Mouse (Mus musculus) neural tube, embryonic 12.5 days (tissue): ENCODE data around the gene Kmt5a. TPM values are rescaled to one million over a fixed set of nuclear protein-coding genes. Genes with fewer than 3 reads are reported as not detected.
"Not testable (repeated sequence)": the region's sequence is repeated elsewhere in the genome, so short reads cannot be mapped to it uniquely, and the experiment has no call there.

Experiments used
- ATAC-seq: fragments of 200-750 bp; cut with Nextera tagmentation; 2 replicates; pipeline ENCODE4 v1.8.0; 2017; ENCODE audit warnings: low read depth, mild to moderate bottlenecking, moderate TSS enrichment, moderate library complexity; ENCODE audit not compliant: low FRiP score
- H3K27ac ChIP-seq: fragments of 300-500 bp; sonication (generic); 2 replicates; pipeline ENCODE4 v1.5.1; 2016
- H3K27me3 ChIP-seq: fragments of 300-500 bp; sonication (generic); replicated peaks from 2 replicates; pipeline ENCODE4 v1.6.1; 2016; ENCODE audit warnings: mild to moderate bottlenecking
- H3K36me3 ChIP-seq: fragments of 300-500 bp; sonication (generic); 2 replicates; pipeline ENCODE4 v1.6.1; 2016; ENCODE audit warnings: mild to moderate bottlenecking
- H3K4me1 ChIP-seq: fragments of 300-500 bp; sonication (generic); 2 replicates; pipeline ENCODE4 v1.6.1; 2016
- H3K4me2 ChIP-seq: fragments of 300-500 bp; sonication (generic); replicated peaks from 2 replicates; pipeline ENCODE4 v1.6.1; 2016; ENCODE audit warnings: mild to moderate bottlenecking
- H3K4me3 ChIP-seq: fragments of 300-500 bp; sonication (generic); 2 replicates; pipeline ENCODE4 v1.5.1; 2016
- H3K9ac ChIP-seq: fragments of 300-500 bp; sonication (generic); 2 replicates; pipeline ENCODE4 v1.6.1; 2016; ENCODE audit warnings: mild to moderate bottlenecking
- H3K9me3 ChIP-seq: fragments of 300-500 bp; sonication (generic); 2 replicates; pipeline ENCODE4 v1.6.1; 2016; ENCODE audit warnings: mild to moderate bottlenecking
- WGBS: fragments of 180-500 bp; shearing (Covaris S2); methylation state at CpG from one replicate; pipeline ENCODE4 v1.1.7; 2016; 5-methylcytosine and 5-hydroxymethylcytosine counted together
- polyA plus RNA-seq: library from polyadenylated mRNA; unstranded; fragments of >200 nt; fragmentation: Nextera tagmentation; extraction: Ambion mirVana; gene quantifications from 2 replicates; pipeline ENCODE4 v1.2.1, GENCODE M21; 2016

Gene Kmt5a
- polyA plus RNA-seq, 1 experiment from 2014 or later: 81.3 TPM

DNA sequence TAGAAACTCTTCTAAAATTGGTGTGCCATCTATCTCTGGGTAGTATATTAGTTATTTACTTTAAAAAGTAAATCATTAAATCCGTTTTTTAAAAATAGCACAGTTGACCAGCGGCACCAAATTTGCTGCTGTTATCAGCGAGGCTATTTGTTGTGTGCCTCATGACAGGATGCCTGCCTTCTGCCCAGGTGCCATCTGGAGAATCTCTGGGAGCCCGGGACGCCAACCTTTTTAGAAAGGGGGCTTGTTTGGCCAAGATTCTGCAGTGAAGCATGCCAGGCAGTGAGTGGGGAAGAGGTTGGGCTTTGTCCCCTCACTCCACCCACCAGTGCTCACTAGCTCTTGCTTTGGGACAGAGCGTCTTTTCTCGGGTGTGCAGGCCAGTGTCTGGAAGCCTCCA, 10.3 kb downstream of the Kmt5a start:
- Histone ChIP-seq H3K27me3 (no peaks in the 10 kb centered on the region), H3K4me2 (no peak overlapping the region), H3K9me3 (no peaks in the 10 kb centered on the region), H3K4me3 (no peak overlapping the region), H3K4me1 (peaks cover 24% of the 10 kb centered on the region), H3K9ac (no peak overlapping the region), H3K36me3 (peaks cover 75% of the 10 kb centered on the region), H3K27ac (no peak overlapping the region)
- 91% methylated on average over 7 of the region's 7 CpGs for WGBS
- ATAC-seq: no peak

GRCm38 (mm10) chr5:124450641-124451340, 11.1 kb downstream of the Kmt5a start:
- WGBS: 88% methylated on average over 16 of the region's 16 CpGs
- Histone ChIP-seq H3K9me3 (no peaks in the 10 kb centered on the region), H3K9ac (no peak overlapping the region), H3K4me3 (no peak overlapping the region), H3K4me1 (peaks cover 23% of the 10 kb centered on the region), H3K27me3 (no peaks in the 10 kb centered on the region), H3K4me2 (no peak overlapping the region), H3K27ac (no peak overlapping the region), H3K36me3 (peaks cover 80% of the 10 kb centered on the region)
- ATAC-seq: no peak

DNA sequence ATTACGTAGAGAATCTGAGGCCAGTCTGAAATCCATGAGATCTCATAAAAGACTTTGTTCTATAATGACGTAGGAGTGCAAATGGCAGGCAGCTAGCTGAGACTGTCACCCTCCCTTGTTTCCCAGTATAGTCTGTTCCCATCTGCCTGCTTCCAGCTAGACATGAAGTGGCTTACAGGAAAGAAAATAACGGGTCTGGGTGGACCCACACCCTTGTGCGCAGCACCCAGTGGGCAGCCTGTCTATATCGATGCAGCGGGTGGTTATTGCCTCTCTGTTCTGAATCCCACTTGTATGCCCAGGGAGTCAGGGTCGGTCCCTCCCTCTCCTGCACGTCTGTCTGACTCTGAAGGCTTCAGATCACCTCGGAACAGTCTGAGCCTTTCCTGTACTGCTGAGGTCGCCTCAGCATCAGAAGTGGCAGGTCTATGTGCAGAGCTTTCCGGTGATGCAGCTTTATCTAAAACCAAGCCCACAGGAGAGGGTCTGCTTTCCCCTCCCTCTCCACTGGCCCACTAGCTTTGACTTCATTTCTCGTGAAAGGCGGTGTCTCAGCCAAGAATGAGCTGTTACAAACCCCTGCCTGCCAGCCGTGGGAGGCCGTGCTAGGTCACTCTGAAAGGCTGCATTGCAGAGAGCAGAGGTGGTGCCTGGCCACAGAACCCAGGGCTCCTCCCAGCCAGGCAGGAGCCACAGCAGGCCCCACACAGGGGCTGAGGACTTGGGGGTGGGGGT, 12.9 kb downstream of the Kmt5a start:
- Histone ChIP-seq H3K27ac (no peak overlapping the region), H3K9ac (no peak overlapping the region), H3K36me3 (peaks cover 91% of the 10 kb centered on the region)

GRCm38 (mm10) chr5:124453339-124454081, 13.8 kb downstream of the Kmt5a start:
- Histone ChIP-seq H3K27me3 (no peaks in the 10 kb centered on the region), H3K4me1 (0 out of 2 replicates have a peak, but pooled peaks cover under 1% of the 10 kb centered on the region), H3K9me3 (no peaks in the 10 kb centered on the region), H3K27ac (no peak overlapping the region), H3K4me2 (no peak overlapping the region), H3K36me3 (peaks cover 91% of the 10 kb centered on the region), H3K4me3 (no peak overlapping the region), H3K9ac (no peak overlapping the region)
- 89% methylated on average over 13 of the region's 13 CpGs for WGBS
- ATAC-seq: no peak

More for the DNA sequence above, 12.9 kb downstream of the Kmt5a start:
- Histone ChIP-seq H3K9me3 (no peaks in the 10 kb centered on the region), H3K4me1 (peaks cover 6% of the 10 kb centered on the region; the same call in 1 of the 2 replicates), H3K4me3 (no peak overlapping the region), H3K27me3 (no peaks in the 10 kb centered on the region), H3K4me2 (no peak overlapping the region)
- 84% methylated on average over 15 of the region's 15 CpGs for WGBS
- no peak for ATAC-seq

GRCm38 (mm10) chr5:124454082-124454419, 14.3 kb downstream of the Kmt5a start:
- Histone ChIP-seq H3K27ac (no peak overlapping the region), H3K9ac (no peak overlapping the region)

DNA sequence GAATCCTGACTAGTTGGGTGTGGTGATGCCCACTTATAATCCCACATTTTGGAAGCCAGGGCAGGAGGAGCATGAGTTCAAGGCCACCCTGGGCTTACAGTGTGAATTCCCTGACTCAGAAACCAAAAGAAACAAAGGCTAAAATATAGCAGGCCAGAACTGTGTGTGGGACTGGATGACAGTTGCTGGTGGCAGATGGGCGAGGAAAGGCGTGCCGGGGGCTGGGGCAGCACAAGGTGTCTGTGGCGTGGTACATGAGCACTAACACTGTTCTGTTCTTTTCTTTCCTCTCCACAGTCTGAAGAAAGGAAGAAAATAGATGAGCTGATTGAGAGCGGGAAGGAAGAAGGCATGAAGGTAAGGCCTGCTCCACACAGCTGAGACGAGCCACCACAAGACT, 17.0 kb downstream of the Kmt5a start:
- Histone ChIP-seq H3K9me3 (no peaks in the 10 kb centered on the region), H3K27ac (no peak overlapping the region), H3K9ac (no peak overlapping the region), H3K4me1 (no peaks in the 10 kb centered on the region), H3K27me3 (no peaks in the 10 kb centered on the region), H3K4me3 (no peak overlapping the region), H3K4me2 (no peak overlapping the region), H3K36me3 (peaks cover 90% of the 10 kb centered on the region)
- ATAC-seq: no peak
- WGBS: 96% methylated on average over 6 of the region's 6 CpGs

More at GRCm38 (mm10) chr5:124454082-124454419, 14.3 kb downstream of the Kmt5a start:
- H3K4me2 ChIP-seq: no peak overlapping the region
- no peak overlapping the region for H3K4me3 ChIP-seq
- no peaks in the 10 kb centered on the region for H3K9me3 ChIP-seq
- whole genome bisulfite sequencing: 86% methylated on average over 1 of the region's 1 CpGs
- no peaks in the 10 kb centered on the region for H3K27me3 ChIP-seq
- no peak for ATAC-seq
- no peaks in the 10 kb centered on the region for H3K4me1 ChIP-seq
- H3K36me3 ChIP-seq: peaks cover 91% of the 10 kb centered on the region

GRCm38 (mm10) chr5:124460922-124461321, 21.2 kb downstream of the Kmt5a start:
- 93% methylated on average over 14 of the region's 14 CpGs for WGBS
- H3K4me3 ChIP-seq, ATAC-seq, H3K4me1 ChIP-seq, H3K9ac ChIP-seq, H3K9me3 ChIP-seq, H3K27me3 ChIP-seq, H3K27ac ChIP-seq, H3K4me2 ChIP-seq: not testable (repeated sequence)
- H3K36me3 ChIP-seq: peaks cover 71% of the 10 kb centered on the region

DNA sequence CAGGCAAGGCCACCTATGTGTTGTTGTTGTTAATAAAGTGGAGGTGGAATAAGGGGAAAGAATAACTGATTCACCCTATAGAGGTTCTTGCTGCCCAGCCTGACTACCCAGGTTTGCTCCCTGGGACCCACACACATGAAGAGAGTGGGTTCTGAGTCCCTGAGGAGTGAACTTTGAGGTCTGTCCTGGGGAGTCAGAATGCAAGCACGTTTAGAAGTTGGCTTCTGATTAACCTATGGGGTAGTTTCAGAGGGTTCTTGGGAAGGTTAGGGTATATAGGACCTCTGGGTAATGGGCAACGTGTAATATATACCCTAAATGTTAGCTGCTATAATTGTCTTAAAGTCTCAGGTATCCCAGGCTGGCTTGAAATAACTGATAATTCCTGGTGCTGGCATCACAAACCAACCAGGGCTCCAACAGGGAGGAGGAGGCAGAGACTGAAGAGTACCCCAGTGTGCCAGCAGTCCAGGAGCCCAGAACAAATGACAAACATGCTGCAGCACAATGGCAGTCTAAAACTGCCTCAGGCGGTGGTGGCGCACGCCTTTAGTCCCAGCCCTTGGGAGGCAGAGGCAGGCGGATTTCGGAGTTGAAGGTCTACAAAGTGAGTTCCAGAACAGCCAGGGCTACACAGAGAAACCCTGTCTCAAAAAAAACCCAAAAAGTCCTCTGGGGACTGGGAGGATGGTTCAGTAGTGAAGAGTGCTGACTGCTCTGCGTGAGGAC, 22.7 kb downstream of the Kmt5a start:
- no peaks in the 10 kb centered on the region for H3K4me1 ChIP-seq
- no peak overlapping the region for H3K9ac ChIP-seq
- no peak overlapping the region for H3K4me2 ChIP-seq
- ATAC-seq: no peak
- no peaks in the 10 kb centered on the region for H3K27me3 ChIP-seq
- no peak overlapping the region for H3K4me3 ChIP-seq
- H3K27ac ChIP-seq: no peak overlapping the region
- H3K9me3 ChIP-seq: no peaks in the 10 kb centered on the region
- H3K36me3 ChIP-seq: peaks cover 60% of the 10 kb centered on the region
- 89% methylated on average over 8 of the region's 8 CpGs for WGBS

GRCm38 (mm10) chr5:124463462-124463861, 23.7 kb downstream of the Kmt5a start:
- no peaks in the 10 kb centered on the region for H3K4me1 ChIP-seq
- no peak overlapping the region for H3K4me3 ChIP-seq
- no peak overlapping the region for H3K9ac ChIP-seq
- WGBS: 90% methylated on average over 5 of the region's 5 CpGs
- no peaks in the 10 kb centered on the region for H3K9me3 ChIP-seq
- H3K27me3 ChIP-seq: no peaks in the 10 kb centered on the region
- no peak for ATAC-seq
- peaks cover 57% of the 10 kb centered on the region for H3K36me3 ChIP-seq
- no peak overlapping the region for H3K4me2 ChIP-seq
- no peak overlapping the region for H3K27ac ChIP-seq

- no peak for ATAC-seq
- Histone ChIP-seq H3K27ac (no peak overlapping the region), H3K36me3 (peaks cover 54% of the 10 kb centered on the region)
Observed at GRCm38 (mm10) chr5:124464905-124465304, 25.2 kb downstream of the Kmt5a start.

DNA sequence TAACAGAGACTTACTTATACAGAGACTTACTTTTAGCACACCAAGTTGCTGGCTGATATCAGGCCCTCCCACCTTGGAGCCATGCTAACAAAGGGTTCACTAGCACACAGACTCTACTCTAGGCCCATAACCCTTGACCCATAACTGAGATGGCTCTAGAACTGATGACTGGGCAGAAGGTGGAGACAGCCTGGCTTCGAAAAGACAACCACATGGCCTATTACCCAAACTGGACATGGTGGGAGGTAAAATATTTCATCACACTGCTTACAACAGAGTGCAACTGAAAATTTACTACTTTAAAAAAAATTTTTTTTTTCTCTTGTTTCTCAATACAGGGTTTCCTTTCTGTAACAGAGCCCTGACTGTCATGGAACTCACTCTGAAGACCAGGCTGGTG, 28.0 kb downstream of the Kmt5a start:
- Histone ChIP-seq H3K4me1 (no peaks in the 10 kb centered on the region), H3K36me3 (peaks cover 30% of the 10 kb centered on the region), H3K27ac (no peak overlapping the region), H3K9me3 (no peaks in the 10 kb centered on the region), H3K27me3 (no peaks in the 10 kb centered on the region), H3K4me3 (no peak overlapping the region), H3K4me2 (no peak overlapping the region), H3K9ac (no peak overlapping the region)
- no peak for ATAC-seq
- 95% methylated on average over 1 of the region's 1 CpGs for WGBS

More at GRCm38 (mm10) chr5:124464905-124465304, 25.2 kb downstream of the Kmt5a start:
- Histone ChIP-seq H3K4me1 (no peaks in the 10 kb centered on the region), H3K9ac (no peak overlapping the region), H3K4me2 (no peak overlapping the region), H3K9me3 (no peaks in the 10 kb centered on the region), H3K4me3 (no peak overlapping the region), H3K27me3 (no peaks in the 10 kb centered on the region)

DNA sequence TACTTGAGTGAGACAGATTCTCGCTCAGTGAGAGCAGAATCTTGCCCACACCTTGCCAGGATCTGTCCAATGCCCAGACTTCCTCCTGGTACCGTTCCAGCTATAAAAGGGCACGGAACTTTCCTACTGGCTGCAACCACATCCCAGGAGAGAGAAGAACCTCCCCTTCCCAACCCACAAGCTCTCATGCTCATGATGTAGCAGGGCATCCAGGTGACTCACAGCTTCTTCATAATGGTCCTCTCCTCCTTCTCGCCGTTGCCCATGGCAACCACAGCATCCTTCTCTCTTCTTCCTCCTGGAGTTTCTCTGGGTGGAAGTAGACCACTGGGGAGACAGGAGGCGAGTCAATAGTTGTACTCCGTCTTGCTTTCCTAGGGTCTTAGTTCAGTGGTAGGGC, 28.6 kb downstream of the Kmt5a start:
- no peak for ATAC-seq
- H3K27ac ChIP-seq: no peak overlapping the region
- H3K9me3 ChIP-seq: no peaks in the 10 kb centered on the region
- no peaks in the 10 kb centered on the region for H3K4me1 ChIP-seq
- no peak overlapping the region for H3K4me3 ChIP-seq
- peaks cover 24% of the 10 kb centered on the region for H3K36me3 ChIP-seq
- no peak overlapping the region for H3K4me2 ChIP-seq
- WGBS: 93% methylated on average over 7 of the region's 7 CpGs
- no peak overlapping the region for H3K9ac ChIP-seq
- H3K27me3 ChIP-seq: no peaks in the 10 kb centered on the region
